8 mouse cellular contexts compared by ENCODE assay signal in genomic region chr3:121291225-121291559, GRCm38 (mm10). TPM values are rescaled to one million over a fixed set of nuclear protein-coding genes. Genes with fewer than 3 reads are reported as not detected.
DNase-seq lines count a peak whose midpoint lies in the region; ATAC-seq and TF ChIP-seq lines count a peak whose summit lies in the region.

No protein-coding gene starts in this region.

- 3% methylated on average over 7 of the region's 7 CpGs for WGBS in embryonic facial prominence, embryonic 12.5 days
- WGBS in intestine, embryonic 14.5 days, result 5% methylated on average over 7 of the region's 7 CpGs
- WGBS in neural tube, embryonic 12.5 days, result 5% methylated on average over 7 of the region's 7 CpGs

- H3K9me3 ChIP-seq in embryonic facial prominence, embryonic 12.5 days, result no peaks in the 10 kb centered on the region
- no peaks in the 10 kb centered on the region for H3K9me3 ChIP-seq in intestine, embryonic 14.5 days (ENCODE audit: control insufficient read depth, low read length)
- no peaks in the 10 kb centered on the region for H3K9me3 ChIP-seq in neural tube, embryonic 12.5 days

- peak overlapping the region; percentile 77 for H3K4me3 ChIP-seq in left cerebral cortex, adult 2 months
- peak overlapping the region; percentile 51 for H3K4me3 ChIP-seq in embryonic facial prominence, embryonic 12.5 days
- peak overlapping the region; percentile 79 for H3K4me3 ChIP-seq in intestine, embryonic 14.5 days (ENCODE audit: low read depth, low read length)
- H3K4me3 ChIP-seq in neural tube, embryonic 12.5 days, result peak overlapping the region; percentile 58

- no peak for ATAC-seq in embryonic facial prominence, embryonic 12.5 days (ENCODE audit: insufficient number of reproducible peaks, insufficient read depth, low FRiP score, low TSS enrichment)
- ATAC-seq in intestine, embryonic 14.5 days (replicated peaks; ENCODE audit: low FRiP score, low TSS enrichment, low read depth), result no peak
- ATAC-seq in neural tube, embryonic 12.5 days (ENCODE audit: low FRiP score, low read depth), result no peak; the same call in 1 of the 2 replicates

- no peaks in the 10 kb centered on the region for H3K27me3 ChIP-seq in embryonic facial prominence, embryonic 12.5 days
- no peaks in the 10 kb centered on the region for H3K27me3 ChIP-seq in intestine, embryonic 14.5 days (replicated peaks; ENCODE audit: control insufficient read depth, insufficient read depth, low read length)
- no peaks in the 10 kb centered on the region for H3K27me3 ChIP-seq in neural tube, embryonic 12.5 days (replicated peaks)

- peak overlapping the region; percentile 61 for H3K9ac ChIP-seq in embryonic facial prominence, embryonic 12.5 days
- peak overlapping the region; percentile 66 for H3K9ac ChIP-seq in intestine, embryonic 14.5 days (ENCODE audit: low read length)
- peak overlapping the region; percentile 57; the same call in 1 of the 2 replicates for H3K9ac ChIP-seq in neural tube, embryonic 12.5 days

- H3K36me3 ChIP-seq in embryonic facial prominence, embryonic 12.5 days, result no peaks in the 10 kb centered on the region
- H3K36me3 ChIP-seq in intestine, embryonic 14.5 days (ENCODE audit: control insufficient read depth, insufficient read depth, low read length), result no peaks in the 10 kb centered on the region
- H3K36me3 ChIP-seq in neural tube, embryonic 12.5 days, result no peaks in the 10 kb centered on the region

- TF ChIP-seq CTCF in left cerebral cortex, adult 2 months (IDR thresholded peaks at IDR 0.05), result no peak

- DNase-seq in left cerebral cortex, adult 2 months (ENCODE audit: extremely low spot score in 1 of 2, low spot score in 2 of 2), result no peak
- DNase-seq in left cerebral cortex, adult 18-20 months (ENCODE audit: low spot score in 2 of 2), result no peak
- no peak for DNase-seq in intestine, embryonic 14.5 days (ENCODE audit: low spot score)
- no peak for DNase-seq in urinary bladder, adult 2 months (ENCODE audit: low spot score)
- DNase-seq in spleen, postnatal 10 days (ENCODE audit: low spot score in 2 of 2), result no peak
- no peak for DNase-seq in right cerebral cortex, adult 18-20 months

- intact Hi-C loops in left cerebral cortex, adult 2 months (cut with DNase I), result loop anchor here (1.0 to 2.0 kb wide), 2 partner anchors 28 to 120 kb away; partner anchors contain the start of gene Rwdd3

- H3K27ac ChIP-seq in left cerebral cortex, adult 2 months, result peak overlapping the region; percentile 96
- peak overlapping the region; percentile 96 for H3K27ac ChIP-seq in embryonic facial prominence, embryonic 12.5 days
- H3K27ac ChIP-seq in intestine, embryonic 14.5 days (ENCODE audit: low read depth), result peak overlapping the region; percentile 95
- H3K27ac ChIP-seq in neural tube, embryonic 12.5 days, result no peak overlapping the region

- peaks cover 10% of the 10 kb centered on the region; the same call in 1 of the 2 replicates for H3K4me1 ChIP-seq in embryonic facial prominence, embryonic 12.5 days
- H3K4me1 ChIP-seq in intestine, embryonic 14.5 days (replicated peaks; ENCODE audit: control insufficient read depth, insufficient read depth, low read length), result 0 out of 2 replicates have a peak, but pooled peaks cover 6% of the 10 kb centered on the region
- H3K4me1 ChIP-seq in neural tube, embryonic 12.5 days, result no peaks in the 10 kb centered on the region

- peak overlapping the region; percentile 58 for H3K4me2 ChIP-seq in embryonic facial prominence, embryonic 12.5 days (replicated peaks)
- H3K4me2 ChIP-seq in intestine, embryonic 14.5 days (ENCODE audit: low read length), result peak overlapping the region; percentile 64
- peak overlapping the region; percentile 66 for H3K4me2 ChIP-seq in neural tube, embryonic 12.5 days (replicated peaks)

RNA-seq across cellular contexts. Expression of gene Alg14, which starts 0.4 kb away (rescaled TPM):
- 10 to 100 TPM; 13.9 to 15.6 TPM for total RNA-seq in left cerebral cortex, adult 2 months (2021)
- 10 to 100 TPM; 12.1 to 14.4 TPM for total RNA-seq in left cerebral cortex, adult 18-20 months (2021)
- polyA plus RNA-seq in embryonic facial prominence, embryonic 12.5 days (2016; fragmentation: Nextera tagmentation; extraction: Ambion mirVana), result 31.1 and 33.6 TPM in 2 replicates
- polyA plus RNA-seq in intestine, embryonic 14.5 days (2014; fragmentation: Nextera tagmentation; extraction: Ambion mirVana), result 43.0 and 46.8 TPM in 2 replicates
- polyA plus RNA-seq in neural tube, embryonic 12.5 days (2016; fragmentation: Nextera tagmentation; extraction: Ambion mirVana), result 26.8 and 33.5 TPM in 2 replicates
- 25.0 TPM in 2 replicates for polyA plus RNA-seq in urinary bladder, adult 2 months (2012; rRNA removed)

RNA-seq across cellular contexts. Expression of gene Tmem56, which starts 8.3 kb away (rescaled TPM):
- total RNA-seq in left cerebral cortex, adult 2 months (2021), result 10 to 100 TPM; 46.6 to 51.7 TPM
- total RNA-seq in left cerebral cortex, adult 18-20 months (2021), result 10 to 100 TPM; 48.2 to 48.6 TPM
- polyA plus RNA-seq in embryonic facial prominence, embryonic 12.5 days (2016; fragmentation: Nextera tagmentation; extraction: Ambion mirVana), result 0.90 and 1.0 TPM in 2 replicates
- polyA plus RNA-seq in intestine, embryonic 14.5 days (2014; fragmentation: Nextera tagmentation; extraction: Ambion mirVana), result 0.65 and 0.91 TPM in 2 replicates
- 0.60 and 0.82 TPM in 2 replicates for polyA plus RNA-seq in neural tube, embryonic 12.5 days (2016; fragmentation: Nextera tagmentation; extraction: Ambion mirVana)
- polyA plus RNA-seq in urinary bladder, adult 2 months (2012; rRNA removed), result 6.8 and 8.6 TPM in 2 replicates
